Mouse (Mus musculus): ENCODE measurements around the gene Mettl6. TPM values are rescaled to one million over a fixed set of nuclear protein-coding genes. Genes with fewer than 3 reads are reported as not detected.
"Not testable (repeated sequence)": the region's sequence is repeated elsewhere in the genome, so short reads cannot be mapped to it uniquely, and the experiment has no call there.

Mettl6 gene
- polyA plus RNA-seq, 1 experiment from 2014 or later = 54.5 TPM

DNA sequence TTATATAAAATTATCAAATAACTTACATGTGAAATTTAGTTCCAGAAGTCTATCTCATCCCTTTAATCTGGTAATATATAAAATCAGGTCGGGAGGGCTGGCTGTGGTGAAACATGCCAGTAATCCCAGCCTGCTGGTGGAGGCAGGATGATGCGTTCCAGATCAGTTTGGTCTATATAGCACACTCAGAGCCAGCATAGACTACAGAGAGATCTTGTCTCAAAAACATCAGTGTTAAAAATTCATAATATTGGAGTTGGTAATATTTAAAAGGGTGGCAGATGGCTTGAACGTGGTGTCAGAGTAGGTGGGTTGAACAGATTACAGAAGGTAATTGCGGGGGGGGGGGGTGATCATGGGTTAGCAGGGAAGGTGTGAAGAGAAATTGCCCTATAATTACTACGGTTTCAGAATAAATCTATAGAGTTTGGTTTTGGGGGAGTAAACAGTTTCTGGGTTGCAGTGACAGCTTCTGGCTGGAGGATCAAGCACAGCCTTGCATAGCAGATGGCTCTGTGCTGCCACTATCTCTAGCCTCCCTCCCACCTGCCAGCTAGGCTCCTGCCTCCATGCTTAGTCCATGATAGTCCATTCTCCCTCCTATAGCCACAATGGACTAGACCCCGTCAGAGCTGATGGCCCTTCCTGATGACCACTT lies 38.6 kb downstream of the Mettl6 start:
- H3K9ac ChIP-seq (replicated peaks; ENCODE audit: low read length) = no peak overlapping the region
- H3K4me1 ChIP-seq (ENCODE audit: insufficient read depth, low read length) = peaks cover 6% of the 10 kb centered on the region; the same call in 1 of the 2 replicates
- H3K36me3 ChIP-seq (ENCODE audit: insufficient read depth, low read length) = no peaks in the 10 kb centered on the region
- 81% methylated on average over 6 of the region's 6 CpGs for WGBS
- no peak for ATAC-seq (ENCODE audit: low FRiP score, low TSS enrichment)
- no peak overlapping the region for H3K4me3 ChIP-seq (ENCODE audit: low read length)
- H3K4me2 ChIP-seq (replicated peaks; ENCODE audit: low read depth, low read length) = no peak overlapping the region
- H3K27ac ChIP-seq (ENCODE audit: low read length) = no peak overlapping the region
- H3K27me3 ChIP-seq (ENCODE audit: insufficient read depth, low read length) = no peaks in the 10 kb centered on the region
- no peaks in the 10 kb centered on the region for H3K9me3 ChIP-seq (ENCODE audit: low read length)

DNA sequence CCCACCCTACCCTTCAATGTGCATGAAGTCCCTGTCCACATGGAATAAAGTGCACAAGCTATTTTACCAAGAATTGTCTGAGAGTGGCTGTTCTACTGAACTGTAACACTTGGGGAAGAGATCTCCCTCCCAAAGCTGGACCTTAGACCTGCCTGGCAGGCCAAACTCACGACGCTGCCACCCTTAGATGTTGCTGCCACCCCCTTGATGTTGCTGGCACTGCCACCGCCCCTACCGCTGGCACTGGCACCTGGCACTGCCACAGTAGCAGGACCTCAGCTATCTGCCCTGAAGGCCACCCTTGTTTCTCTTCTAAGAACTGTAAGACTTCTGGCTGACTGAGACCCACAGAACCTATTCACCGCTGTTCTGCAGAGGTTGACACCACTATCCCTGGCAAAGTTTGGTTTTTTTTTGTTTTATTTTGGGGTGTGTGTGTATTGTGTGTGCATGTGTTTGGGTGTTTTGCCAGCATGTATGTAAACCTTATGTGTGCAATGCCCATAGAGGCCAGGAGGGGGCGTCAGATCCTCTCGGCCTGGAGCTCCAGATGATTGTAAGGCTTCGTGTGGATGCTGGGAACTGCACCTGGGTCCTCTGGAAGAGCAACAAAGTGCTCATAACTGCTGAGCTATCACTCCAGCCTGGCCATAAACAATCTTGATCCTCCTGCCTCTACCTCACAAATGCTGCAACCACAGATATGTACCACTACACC lies 39.8 kb downstream of the Mettl6 start:
- Histone ChIP-seq H3K9ac (replicated peaks; ENCODE audit: low read length) (no peak overlapping the region), H3K9me3 (ENCODE audit: low read length) (no peaks in the 10 kb centered on the region), H3K27ac (ENCODE audit: low read length) (no peak overlapping the region), H3K36me3 (ENCODE audit: insufficient read depth, low read length) (no peaks in the 10 kb centered on the region), H3K4me3 (ENCODE audit: low read length) (no peak overlapping the region), H3K4me1 (ENCODE audit: insufficient read depth, low read length) (peaks cover 6% of the 10 kb centered on the region; the same call in 1 of the 2 replicates), H3K27me3 (ENCODE audit: insufficient read depth, low read length) (no peaks in the 10 kb centered on the region), H3K4me2 (replicated peaks; ENCODE audit: low read depth, low read length) (no peak overlapping the region)
- no peak for ATAC-seq (ENCODE audit: low FRiP score, low TSS enrichment)
- WGBS = 86% methylated on average over 8 of the region's 8 CpGs

DNA sequence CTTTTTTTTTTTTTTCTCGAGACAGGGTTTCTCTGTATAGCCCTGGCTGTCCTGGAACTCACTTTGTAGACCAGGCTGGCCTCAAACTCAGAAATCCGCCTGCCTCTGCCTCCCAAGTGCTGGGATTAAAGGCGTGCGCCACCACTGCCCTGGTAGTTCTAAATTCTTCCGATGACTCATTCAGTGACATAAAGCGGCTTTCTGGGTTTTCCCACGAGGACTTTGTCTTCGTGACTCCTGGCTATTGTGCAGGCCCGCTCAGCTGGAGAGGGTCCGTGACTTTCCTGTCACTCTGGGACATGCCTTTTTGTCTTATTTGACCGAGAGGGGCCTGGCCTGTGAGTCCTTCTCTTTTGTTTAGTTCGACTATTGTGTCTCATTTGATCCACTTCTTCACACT lies 40.9 kb downstream of the Mettl6 start:
- not testable (repeated sequence) for ATAC-seq (ENCODE audit: low FRiP score, low TSS enrichment); H3K9me3 ChIP-seq (ENCODE audit: low read length)

DNA sequence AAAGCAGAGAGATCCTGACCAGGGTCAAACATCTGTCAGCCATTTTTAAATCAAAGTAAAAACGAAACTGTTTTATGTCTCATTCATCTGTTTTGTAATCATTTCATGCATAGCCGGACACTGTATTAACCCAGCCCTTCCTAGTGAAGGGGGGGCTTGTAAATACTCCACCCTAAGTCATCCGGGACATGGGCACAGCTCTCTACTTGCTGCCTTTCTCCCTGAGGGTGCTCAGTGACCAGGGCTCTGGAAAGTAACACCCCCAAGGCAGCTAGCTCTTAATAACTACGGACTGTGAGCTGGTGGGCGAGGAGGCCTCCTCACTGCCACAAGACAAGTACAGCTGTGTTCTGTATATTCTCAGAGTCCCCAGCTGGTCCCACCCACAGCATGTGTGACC lies 45.8 kb downstream of the Mettl6 start:
- Histone ChIP-seq H3K9me3 (ENCODE audit: low read length) (no peaks in the 10 kb centered on the region), H3K9ac (replicated peaks; ENCODE audit: low read length) (no peak overlapping the region), H3K36me3 (ENCODE audit: insufficient read depth, low read length) (no peaks in the 10 kb centered on the region), H3K27ac (ENCODE audit: low read length) (no peak overlapping the region), H3K27me3 (ENCODE audit: insufficient read depth, low read length) (no peaks in the 10 kb centered on the region), H3K4me1 (ENCODE audit: insufficient read depth, low read length) (no peaks in the 10 kb centered on the region), H3K4me3 (ENCODE audit: low read length) (no peak overlapping the region), H3K4me2 (replicated peaks; ENCODE audit: low read depth, low read length) (no peak overlapping the region)
- WGBS = 46% methylated on average over 5 of the region's 5 CpGs
- ATAC-seq (ENCODE audit: low FRiP score, low TSS enrichment) = no peak

More for the DNA sequence above, 40.9 kb downstream of the Mettl6 start:
- not testable (repeated sequence) for H3K9ac ChIP-seq (replicated peaks; ENCODE audit: low read length); H3K4me3 ChIP-seq (ENCODE audit: low read length); H3K27ac ChIP-seq (ENCODE audit: low read length); H3K36me3 ChIP-seq (ENCODE audit: insufficient read depth, low read length); H3K4me2 ChIP-seq (replicated peaks; ENCODE audit: low read depth, low read length); H3K27me3 ChIP-seq (ENCODE audit: insufficient read depth, low read length); H3K4me1 ChIP-seq (ENCODE audit: insufficient read depth, low read length)
- 87% methylated on average over 12 of the region's 12 CpGs for WGBS

DNA sequence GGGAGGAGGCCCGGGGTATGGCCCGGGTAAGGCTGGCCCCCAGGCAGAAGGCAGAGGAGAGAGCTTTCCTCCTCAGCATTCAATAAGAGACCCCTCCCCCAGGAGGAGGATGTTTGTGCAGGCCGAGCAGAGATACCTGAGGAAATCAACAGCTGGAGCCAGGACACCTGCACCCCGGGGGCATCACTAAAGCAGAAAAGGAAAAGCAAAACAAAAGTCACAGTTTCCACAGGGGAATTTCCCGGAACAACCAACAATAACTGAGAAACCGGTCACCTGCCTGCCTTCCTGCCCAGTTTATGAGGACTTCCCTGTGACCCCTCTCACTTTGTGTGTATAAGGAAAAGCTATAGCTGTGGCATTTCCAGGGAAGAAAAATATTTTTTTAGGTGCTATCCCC lies 51.2 kb downstream of the Mettl6 start:
- Histone ChIP-seq H3K27ac (ENCODE audit: low read length) (no peak overlapping the region), H3K4me1 (ENCODE audit: insufficient read depth, low read length) (no peaks in the 10 kb centered on the region), H3K9ac (replicated peaks; ENCODE audit: low read length) (no peak overlapping the region), H3K27me3 (ENCODE audit: insufficient read depth, low read length) (no peaks in the 10 kb centered on the region), H3K9me3 (ENCODE audit: low read length) (no peaks in the 10 kb centered on the region), H3K4me3 (ENCODE audit: low read length) (no peak overlapping the region), H3K36me3 (ENCODE audit: insufficient read depth, low read length) (no peaks in the 10 kb centered on the region), H3K4me2 (replicated peaks; ENCODE audit: low read depth, low read length) (no peak overlapping the region)
- no peak for ATAC-seq (ENCODE audit: low FRiP score, low TSS enrichment)
- 48% methylated on average over 6 of the region's 6 CpGs for WGBS

DNA sequence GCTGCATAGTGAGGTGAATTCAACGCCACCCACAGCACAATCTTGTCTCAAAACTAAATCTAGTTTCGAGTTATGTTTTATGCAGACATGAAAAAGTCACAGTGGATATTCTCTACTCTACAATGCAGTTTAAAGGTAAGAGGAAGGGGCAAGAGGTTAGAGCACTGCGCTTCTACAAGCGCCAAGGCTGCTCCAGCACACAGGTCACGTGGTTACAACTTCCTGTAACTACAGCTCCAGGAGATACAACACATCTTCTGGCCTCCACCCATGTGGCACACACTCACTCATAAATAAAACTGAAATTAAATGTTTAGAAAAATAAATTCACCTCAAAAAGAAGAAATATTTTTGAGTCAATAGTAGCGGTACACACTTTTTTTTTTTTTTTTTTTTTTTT lies 54.1 kb downstream of the Mettl6 start:
- Histone ChIP-seq H3K9me3 (ENCODE audit: low read length) (no peaks in the 10 kb centered on the region), H3K4me3 (ENCODE audit: low read length) (no peak overlapping the region), H3K4me1 (ENCODE audit: insufficient read depth, low read length) (no peaks in the 10 kb centered on the region), H3K36me3 (ENCODE audit: insufficient read depth, low read length) (no peaks in the 10 kb centered on the region), H3K9ac (replicated peaks; ENCODE audit: low read length) (no peak overlapping the region), H3K4me2 (replicated peaks; ENCODE audit: low read depth, low read length) (no peak overlapping the region), H3K27ac (ENCODE audit: low read length) (no peak overlapping the region), H3K27me3 (ENCODE audit: insufficient read depth, low read length) (peaks cover 7% of the 10 kb centered on the region; the same call in 1 of the 2 replicates)
- no peak for ATAC-seq (ENCODE audit: low FRiP score, low TSS enrichment)
- WGBS = 80% methylated on average over 6 of the region's 6 CpGs

DNA sequence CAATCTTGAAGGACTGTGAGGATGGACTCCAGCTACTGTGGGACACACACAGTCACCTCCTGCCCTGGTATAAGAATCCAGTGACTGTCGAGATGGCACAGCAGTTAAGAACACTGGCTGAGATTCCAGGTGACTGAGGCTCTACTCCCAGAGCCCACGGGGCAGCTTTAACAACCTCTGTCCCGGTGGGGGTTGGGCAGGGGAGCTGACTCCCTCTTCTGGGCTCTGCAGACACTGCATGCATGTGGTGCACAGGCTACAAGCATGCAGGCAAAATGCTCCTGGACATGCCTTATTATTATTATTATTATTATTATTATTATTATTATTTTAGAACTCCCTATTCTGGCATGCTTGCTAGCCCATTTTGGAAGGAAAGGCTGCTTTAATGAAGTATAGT lies 54.6 kb downstream of the Mettl6 start:
- H3K9ac ChIP-seq (replicated peaks; ENCODE audit: low read length) = no peak overlapping the region
- H3K4me1 ChIP-seq (ENCODE audit: insufficient read depth, low read length) = peaks cover 2% of the 10 kb centered on the region; the same call in 1 of the 2 replicates
- no peaks in the 10 kb centered on the region for H3K36me3 ChIP-seq (ENCODE audit: insufficient read depth, low read length)
- H3K4me3 ChIP-seq (ENCODE audit: low read length) = no peak overlapping the region
- ATAC-seq (ENCODE audit: low FRiP score, low TSS enrichment) = no peak
- whole genome bisulfite sequencing = 30% methylated on average over 3 of the region's 3 CpGs
- no peak overlapping the region for H3K4me2 ChIP-seq (replicated peaks; ENCODE audit: low read depth, low read length)
- H3K27me3 ChIP-seq (ENCODE audit: insufficient read depth, low read length) = peaks cover 7% of the 10 kb centered on the region; the same call in 1 of the 2 replicates
- no peaks in the 10 kb centered on the region for H3K9me3 ChIP-seq (ENCODE audit: low read length)
- H3K27ac ChIP-seq (ENCODE audit: low read length) = no peak overlapping the region

DNA sequence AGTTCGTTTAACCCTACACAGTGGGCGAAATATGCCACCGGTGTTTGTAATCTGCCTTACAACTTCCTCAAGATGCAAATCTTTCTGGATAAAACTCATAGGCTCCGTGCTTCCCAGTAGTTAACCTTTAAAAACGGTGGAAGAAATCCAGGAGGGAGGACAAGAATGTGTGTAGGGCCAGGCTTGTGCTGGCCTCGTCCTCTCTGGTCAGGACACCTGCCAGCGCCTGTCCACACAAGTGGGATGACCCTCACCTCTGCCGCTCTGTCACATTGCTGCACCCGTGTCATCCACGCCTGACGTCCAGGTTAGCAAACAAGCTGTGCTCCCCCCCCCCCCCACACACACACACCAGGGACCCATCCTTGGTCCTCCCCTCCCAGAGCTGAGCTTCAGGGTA lies 55.6 kb downstream of the Mettl6 start:
- H3K9ac ChIP-seq (replicated peaks; ENCODE audit: low read length) = no peak overlapping the region
- H3K4me3 ChIP-seq (ENCODE audit: low read length) = no peak overlapping the region
- no peaks in the 10 kb centered on the region for H3K36me3 ChIP-seq (ENCODE audit: insufficient read depth, low read length)
- no peak for ATAC-seq (ENCODE audit: low FRiP score, low TSS enrichment)
- no peak overlapping the region for H3K27ac ChIP-seq (ENCODE audit: low read length)
- 56% methylated on average over 11 of the region's 11 CpGs for WGBS
- H3K9me3 ChIP-seq (ENCODE audit: low read length) = no peaks in the 10 kb centered on the region
- peaks cover 9% of the 10 kb centered on the region for H3K4me1 ChIP-seq (ENCODE audit: insufficient read depth, low read length)
- H3K27me3 ChIP-seq (ENCODE audit: insufficient read depth, low read length) = peaks cover 7% of the 10 kb centered on the region; the same call in 1 of the 2 replicates
- H3K4me2 ChIP-seq (replicated peaks; ENCODE audit: low read depth, low read length) = no peak overlapping the region

DNA sequence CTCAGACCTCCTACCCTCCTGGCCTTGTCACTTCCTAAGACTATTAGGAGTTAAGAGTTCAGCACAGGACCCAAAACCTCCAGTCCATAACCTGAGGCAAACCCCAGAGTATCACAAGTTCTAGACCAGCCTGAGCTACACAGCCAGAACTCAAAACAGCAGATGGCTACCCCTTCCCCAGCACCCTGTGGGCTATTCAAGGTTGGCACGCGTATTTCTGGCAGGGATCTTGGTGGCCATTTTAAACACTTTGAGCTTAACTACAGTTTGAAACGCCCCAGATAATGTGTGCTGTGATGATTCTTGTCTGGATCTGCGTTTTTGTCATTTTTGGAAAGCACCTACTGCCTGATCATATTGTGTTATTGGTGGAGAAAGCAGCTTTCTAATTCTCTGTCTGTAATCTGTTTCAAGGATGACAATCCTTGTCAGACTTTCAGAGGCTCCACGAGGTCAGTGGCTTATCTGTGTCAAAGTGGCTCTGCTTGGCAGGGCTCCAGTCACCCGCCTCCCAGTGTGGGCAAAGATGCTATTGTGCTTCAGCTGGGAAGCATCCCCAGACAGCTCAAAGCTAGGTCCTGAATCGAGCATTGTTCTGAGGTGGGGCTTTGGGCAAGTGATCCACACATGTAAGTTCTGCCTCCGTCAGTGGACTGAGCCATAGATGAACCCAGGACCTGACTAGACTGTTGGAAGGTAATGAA lies 56.9 kb downstream of the Mettl6 start:
- Histone ChIP-seq H3K4me3 (ENCODE audit: low read length) (no peak overlapping the region), H3K9ac (replicated peaks; ENCODE audit: low read length) (no peak overlapping the region), H3K4me2 (replicated peaks; ENCODE audit: low read depth, low read length) (no peak overlapping the region), H3K27me3 (ENCODE audit: insufficient read depth, low read length) (peaks cover 7% of the 10 kb centered on the region; the same call in 1 of the 2 replicates), H3K4me1 (ENCODE audit: insufficient read depth, low read length) (peaks cover 22% of the 10 kb centered on the region), H3K9me3 (ENCODE audit: low read length) (no peaks in the 10 kb centered on the region), H3K27ac (ENCODE audit: low read length) (no peak overlapping the region), H3K36me3 (ENCODE audit: insufficient read depth, low read length) (no peaks in the 10 kb centered on the region)
- ATAC-seq (ENCODE audit: low FRiP score, low TSS enrichment) = no peak
- 78% methylated on average over 8 of the region's 8 CpGs for WGBS
